Mouse (Mus musculus) MEL (cell line): ENCODE results near the gene Hnrnpf. TPM values are rescaled to one million over a fixed set of nuclear protein-coding genes. Genes with fewer than 3 reads are reported as not detected.
A peak's percentile ranks its signal among the peaks of the same experiment; 100 is the strongest.

Source experiments
- DNase-seq: peaks from one replicate; pipeline ENCODE4 v3.0.0; 2011; ENCODE audit warnings: low read depth, low spot score
- H3K27ac ChIP-seq: 2 replicates; pipeline ENCODE4 v1.5.1; 2012; ENCODE audit warnings: low read depth, mild to moderate bottlenecking, control low read depth, low read length, moderate library complexity; ENCODE audit not compliant: control insufficient read depth
- H3K27me3 ChIP-seq, 2 experiments: fragments of 150-350 bp in 1 of 2; sonication (generic) in 1 of 2; 2 replicates each; pipeline ENCODE4 v1.6.1; 2012; ENCODE audit warnings: low read length in 2 of 2, mild to moderate bottlenecking in 2 of 2, improper control_type of control experiment in 1 of 2, moderate library complexity in 1 of 2; ENCODE audit not compliant: insufficient read depth in 2 of 2, control insufficient read depth in 1 of 2
- H3K36me3 ChIP-seq, 2 experiments: 2 replicates each; pipeline ENCODE4 v1.6.1; 2012 to 2014; ENCODE audit warnings: low read length in 2 of 2, improper control_type of control experiment in 1 of 2, inconsistent platforms in 1 of 2, mild to moderate bottlenecking in 1 of 2; ENCODE audit not compliant: insufficient read depth in 2 of 2, control insufficient read depth in 1 of 2
- H3K4me1 ChIP-seq, 2 experiments: fragments of 150-350 bp in 1 of 2; sonication (generic) in 1 of 2; 2 replicates each; pipeline ENCODE4 v1.6.1; 2012; ENCODE audit warnings: low read length in 2 of 2, improper control_type of control experiment in 1 of 2, mild to moderate bottlenecking in 1 of 2; ENCODE audit not compliant: insufficient read depth in 2 of 2, control insufficient read depth in 1 of 2
- H3K4me3 ChIP-seq, 2 experiments: fragments of 150-350 bp in 1 of 2; sonication (generic) in 1 of 2; 2 replicates each; pipeline ENCODE4 v1.5.1; 2012; ENCODE audit warnings: low read depth in 2 of 2, low read length in 2 of 2, mild to moderate bottlenecking in 2 of 2, moderate library complexity in 2 of 2, control low read depth in 1 of 2, improper control_type of control experiment in 1 of 2; ENCODE audit not compliant: control insufficient read depth in 1 of 2, insufficient read depth in 1 of 2
- H3K79me2 ChIP-seq: 2 replicates; pipeline ENCODE4 v1.6.1; 2012; ENCODE audit warnings: mild to moderate bottlenecking, low read length, moderate library complexity; ENCODE audit not compliant: control insufficient read depth, poor library complexity, insufficient read depth
- H3K9ac ChIP-seq: 2 replicates; pipeline ENCODE4 v1.6.1; 2012; ENCODE audit warnings: low read depth, mild to moderate bottlenecking, control low read depth, low read length, moderate library complexity; ENCODE audit not compliant: control insufficient read depth, poor library complexity, severe bottlenecking
- H3K9me3 ChIP-seq: fragments of 150-350 bp; sonication (generic); replicated peaks from 2 replicates; pipeline ENCODE4 v1.6.1; 2012; ENCODE audit warnings: mild to moderate bottlenecking, low read length, improper control_type of control experiment, moderate library complexity; ENCODE audit not compliant: insufficient read depth
- BHLHE40 ChIP-seq: IDR thresholded peaks from 2 replicates; pipeline ENCODE4 v1.6.1; 2012; ENCODE audit warnings: low read depth, mild to moderate bottlenecking, inconsistent platforms, low read length, improper control_type of control experiment, borderline replicate concordance
- CHD1 ChIP-seq: IDR thresholded peaks from 2 replicates; pipeline ENCODE4 v1.6.1; 2012; ENCODE audit warnings: low read depth, mild to moderate bottlenecking, inconsistent platforms, low read length, improper control_type of control experiment
- CHD2 ChIP-seq: IDR thresholded peaks from 2 replicates; pipeline ENCODE4 v1.6.1; 2011; ENCODE audit warnings: low read length, improper control_type of control experiment
- CTCF ChIP-seq, 3 experiments: IDR thresholded peaks in 2 of 3; conservative IDR thresholded peaks in 1 of 3; 2 replicates each; pipeline ENCODE4 v1.5.1; 2011 to 2012; ENCODE audit warnings: low read length in 3 of 3, low read depth in 2 of 3, mild to moderate bottlenecking in 2 of 3, improper control_type of control experiment in 1 of 3, inconsistent platforms in 1 of 3, mixed read lengths in 1 of 3, moderate library complexity in 1 of 3; ENCODE audit not compliant: control insufficient read depth in 1 of 3, insufficient read depth in 1 of 3, poor library complexity in 1 of 3, severe bottlenecking in 1 of 3
- E2F4 ChIP-seq: IDR thresholded peaks from 2 replicates; pipeline ENCODE4 v1.6.1; 2011; ENCODE audit warnings: low read depth, low read length, improper control_type of control experiment, borderline replicate concordance
- ELF1 ChIP-seq: IDR thresholded peaks from 2 replicates; pipeline ENCODE4 v1.6.1; 2014; ENCODE audit warnings: low read depth, mild to moderate bottlenecking, inconsistent platforms, low read length, improper control_type of control experiment, moderate library complexity
- EP300 ChIP-seq, 2 experiments: IDR thresholded peaks; 2 replicates each; pipeline ENCODE4 v1.6.1; 2011; ENCODE audit warnings: improper control_type of control experiment in 2 of 2, low read length in 2 of 2, low read depth in 1 of 2, mild to moderate bottlenecking in 1 of 2
- ETS1 ChIP-seq: IDR thresholded peaks from 2 replicates; pipeline ENCODE4 v1.6.1; 2012; ENCODE audit warnings: low read depth, mild to moderate bottlenecking, inconsistent platforms, low read length, improper control_type of control experiment, moderate library complexity
- GABPA ChIP-seq: IDR thresholded peaks from 2 replicates; pipeline ENCODE4 v1.6.1; 2012; ENCODE audit warnings: low read depth, mild to moderate bottlenecking, inconsistent platforms, low read length, improper control_type of control experiment, moderate library complexity
- GATA1 ChIP-seq: IDR thresholded peaks from 2 replicates; pipeline ENCODE4 v1.6.1; 2011; ENCODE audit warnings: low read depth, low read length, improper control_type of control experiment
- HCFC1 ChIP-seq: IDR thresholded peaks from 2 replicates; pipeline ENCODE4 v1.6.1; 2012; ENCODE audit warnings: low read depth, mild to moderate bottlenecking, inconsistent platforms, low read length, improper control_type of control experiment, moderate library complexity
- JUND ChIP-seq: IDR thresholded peaks from 2 replicates; pipeline ENCODE4 v1.6.1; 2011; ENCODE audit warnings: low read depth, mild to moderate bottlenecking, improper control_type of control experiment, low read length
- MAFK ChIP-seq: IDR thresholded peaks from 2 replicates; pipeline ENCODE4 v1.6.1; 2011; ENCODE audit warnings: low read depth, mild to moderate bottlenecking, low read length, improper control_type of control experiment, borderline replicate concordance
- MAX ChIP-seq: IDR thresholded peaks from 2 replicates; pipeline ENCODE4 v1.6.1; 2011; ENCODE audit warnings: low read length, improper control_type of control experiment
- MAZ ChIP-seq: IDR thresholded peaks from 2 replicates; pipeline ENCODE4 v1.6.1; 2012; ENCODE audit warnings: low read depth, mild to moderate bottlenecking, inconsistent platforms, low read length, improper control_type of control experiment
- MEF2A ChIP-seq: IDR thresholded peaks from 2 replicates; pipeline ENCODE4 v1.6.1; 2014; ENCODE audit warnings: low read depth, mild to moderate bottlenecking, inconsistent platforms, low read length, improper control_type of control experiment; ENCODE audit not compliant: poor library complexity, insufficient replicate concordance, severe bottlenecking; ENCODE audit errors: extremely low read depth
- MXI1 ChIP-seq: IDR thresholded peaks from 2 replicates; pipeline ENCODE4 v1.6.1; 2011; ENCODE audit warnings: mild to moderate bottlenecking, low read depth, low read length, improper control_type of control experiment
- MYB ChIP-seq: IDR thresholded peaks from 2 replicates; pipeline ENCODE4 v1.6.1; 2011; ENCODE audit warnings: mild to moderate bottlenecking, low read depth, low read length, improper control_type of control experiment
- NELFE ChIP-seq: IDR thresholded peaks from 2 replicates; pipeline ENCODE4 v1.6.1; 2011; ENCODE audit warnings: low read depth, low read length, improper control_type of control experiment
- POLR2A ChIP-seq, 2 experiments: IDR thresholded peaks; 2 replicates each; pipeline ENCODE4 v1.6.1; 2011 to 2012; ENCODE audit warnings: low read length in 2 of 2, mild to moderate bottlenecking in 2 of 2, control low read depth in 1 of 2, improper control_type of control experiment in 1 of 2, low read depth in 1 of 2, moderate library complexity in 1 of 2; ENCODE audit not compliant: control insufficient read depth in 1 of 2, insufficient read depth in 1 of 2, poor library complexity in 1 of 2
- POLR2AphosphoS2 ChIP-seq: IDR thresholded peaks from 2 replicates; pipeline ENCODE4 v1.6.1; 2011; ENCODE audit warnings: low read length, improper control_type of control experiment
- POLR2AphosphoS5 ChIP-seq: IDR thresholded peaks from 2 replicates; pipeline ENCODE4 v1.6.1; 2012; ENCODE audit warnings: low read depth, borderline replicate concordance, mild to moderate bottlenecking, inconsistent platforms, low read length, moderate library complexity, mixed read lengths
- RAD21 ChIP-seq: IDR thresholded peaks from 2 replicates; pipeline ENCODE4 v1.6.1; 2011; ENCODE audit warnings: mild to moderate bottlenecking, low read depth, low read length, improper control_type of control experiment
- RCOR1 ChIP-seq: IDR thresholded peaks from 2 replicates; pipeline ENCODE4 v1.6.1; 2012; ENCODE audit warnings: low read depth, mild to moderate bottlenecking, inconsistent platforms, low read length, improper control_type of control experiment
- SIN3A ChIP-seq: IDR thresholded peaks from 2 replicates; pipeline ENCODE4 v1.6.1; 2012; ENCODE audit warnings: low read length, improper control_type of control experiment, inconsistent platforms
- SMC3 ChIP-seq: IDR thresholded peaks from 2 replicates; pipeline ENCODE4 v1.6.1; 2011; ENCODE audit warnings: low read depth, low read length, improper control_type of control experiment
- TAL1 ChIP-seq: IDR thresholded peaks from 2 replicates; pipeline ENCODE4 v1.6.1; 2012; ENCODE audit warnings: mild to moderate bottlenecking, inconsistent platforms, low read length, moderate library complexity, mixed read lengths
- TBP ChIP-seq: IDR thresholded peaks from 2 replicates; pipeline ENCODE4 v1.8.0; 2011; ENCODE audit warnings: low read depth, low read length, improper control_type of control experiment
- TCF12 ChIP-seq: IDR thresholded peaks from 2 replicates; pipeline ENCODE4 v1.6.1; 2014; ENCODE audit warnings: low read depth, mild to moderate bottlenecking, inconsistent platforms, low read length, improper control_type of control experiment, moderate library complexity
- UBTF ChIP-seq: IDR thresholded peaks from 2 replicates; pipeline ENCODE4 v1.6.1; 2012; ENCODE audit warnings: low read depth, mild to moderate bottlenecking, inconsistent platforms, low read length, improper control_type of control experiment, moderate library complexity, borderline replicate concordance; ENCODE audit not compliant: insufficient read depth
- USF1 ChIP-seq: IDR thresholded peaks from 2 replicates; pipeline ENCODE4 v1.6.1; 2014; ENCODE audit warnings: low read depth, mild to moderate bottlenecking, inconsistent platforms, low read length, improper control_type of control experiment, moderate library complexity
- USF2 ChIP-seq, 2 experiments: IDR thresholded peaks; 2 replicates each; pipeline ENCODE4 v1.6.1; 2011 to 2012; ENCODE audit warnings: improper control_type of control experiment in 2 of 2, low read length in 2 of 2, borderline replicate concordance in 1 of 2, inconsistent platforms in 1 of 2, low read depth in 1 of 2, mild to moderate bottlenecking in 1 of 2; ENCODE audit not compliant: insufficient read depth in 1 of 2
- ZC3H11A ChIP-seq: IDR thresholded peaks from 2 replicates; pipeline ENCODE4 v1.6.1; 2012; ENCODE audit warnings: low read depth, mild to moderate bottlenecking, inconsistent platforms, low read length, improper control_type of control experiment
- ZKSCAN1 ChIP-seq: IDR thresholded peaks from 2 replicates; pipeline ENCODE4 v1.6.1; 2012; ENCODE audit warnings: low read depth, mild to moderate bottlenecking, inconsistent platforms, low read length, improper control_type of control experiment, moderate library complexity
- ZMIZ1 ChIP-seq: IDR thresholded peaks from 2 replicates; pipeline ENCODE4 v1.6.1; 2012; ENCODE audit warnings: low read depth, mild to moderate bottlenecking, inconsistent platforms, low read length, improper control_type of control experiment, moderate library complexity
- ZNF384 ChIP-seq: IDR thresholded peaks from 2 replicates; pipeline ENCODE4 v1.6.1; 2012; ENCODE audit warnings: low read depth, mild to moderate bottlenecking, inconsistent platforms, low read length, improper control_type of control experiment
- polyA plus RNA-seq, 2 experiments: library from polyadenylated mRNA; stranded (reverse) in 1 of 2; unstranded in 1 of 2; fragments of >175 nt in 1 of 2; fragments of >200 nt in 1 of 2; gene quantifications; 2 replicates each; pipeline versions ENCODE4 v1.2.1 to v1.2.4; 2012; ENCODE audit warnings: low replicate concordance in 2 of 2, low read depth in 1 of 2; ENCODE audit not compliant: insufficient read length in 2 of 2, insufficient read depth in 1 of 2, missing spikeins in 1 of 2
- total RNA-seq: library from RNA; depleted of rRNA; stranded (reverse); fragments of 300-350 nt; gene quantifications from 2 replicates; pipeline ENCODE4 v1.2.3, GENCODE M21; 2012

Gene Hnrnpf
- total and polyA plus RNA-seq, 3 experiments, result 722 to 2,287 (median 882) TPM

GRCm38 (mm10) chr6:117963201-117963600 is 63.1 kb downstream of the Hnrnpf start:
- H3K9ac ChIP-seq, result no peak overlapping the region
- H3K27ac ChIP-seq, result no peak overlapping the region
- DNase-seq, result peak; percentile 47
- no peak overlapping the region for H3K4me3 ChIP-seq
- TF ChIP-seq POLR2AphosphoS5 (no peak), TCF12 (no peak), NELFE (no peak), RCOR1 (no peak), GABPA (no peak), ZC3H11A (peak; percentile 54; the same call in 1 of the 2 replicates), JUND (no peak), ZKSCAN1 (no peak), BHLHE40 (no peak), MAX (no peak), SIN3A (no peak), RAD21 (peak; percentile 67), ZMIZ1 (no peak), POLR2A (IDR thresholded peaks at IDR 0.05; ENCODE audit: control insufficient read depth in 1 of 2, insufficient read depth in 1 of 2, low read depth in 1 of 2, low read length in 2 of 2, poor library complexity in 1 of 2) (no peak), UBTF (no peak), TBP (no peak), MAZ (no peak), POLR2AphosphoS2 (no peak), TAL1 (no peak), CTCF (IDR thresholded peaks at IDR 0.05 in 2 of 3, conservative IDR thresholded peaks at IDR 0.05 in 1 of 3; ENCODE audit: control insufficient read depth in 1 of 3, insufficient read depth in 1 of 3, low read depth in 2 of 3, low read length in 3 of 3, poor library complexity in 1 of 3, severe bottlenecking in 1 of 3) (peak in 2 of 3 experiments; percentile 54 to 66; a peak in 4 of 6 replicates), ZNF384 (peak; percentile 28; the same call in 1 of the 2 replicates), MYB (no peak), CHD2 (no peak), E2F4 (no peak), MAFK (no peak), USF1 (no peak), SMC3 (peak; percentile 61), GATA1 (no peak), CHD1 (no peak), ELF1 (no peak), MEF2A (no peak), EP300 (IDR thresholded peaks at IDR 0.05; ENCODE audit: low read depth in 1 of 2, low read length in 2 of 2) (no peak), HCFC1 (no peak), ETS1 (no peak), USF2 (IDR thresholded peaks at IDR 0.05; ENCODE audit: borderline replicate concordance in 1 of 2, insufficient read depth in 1 of 2, low read depth in 1 of 2, low read length in 2 of 2) (no peak), MXI1 (no peak)
- no peaks in the 10 kb centered on the region for H3K9me3 ChIP-seq
- H3K36me3 ChIP-seq, result no peaks in the 10 kb centered on the region
- H3K79me2 ChIP-seq, result no peaks in the 10 kb centered on the region
- H3K27me3 ChIP-seq, result no peaks in the 10 kb centered on the region
- no peaks in the 10 kb centered on the region for H3K4me1 ChIP-seq
